Comparison of ENCODE assay signal across 26 mouse cellular contexts in genomic region chr1:57718409-57718808, GRCm38 (mm10). TPM values are rescaled to one million over a fixed set of nuclear protein-coding genes. Genes with fewer than 3 reads are reported as not detected.
DNase-seq lines count a peak whose midpoint lies in the region; ATAC-seq and TF ChIP-seq lines count a peak whose summit lies in the region.
"Had no signal": no experiment of that assay in that cellular context is flagged by ENCODE, and none has a peak within 500 bp of the region (broad histone marks: within the 10 kb centered on the region; RNA-seq: fewer than 3 reads in every experiment).

No protein-coding gene starts in this region.

- no peaks in the 10 kb centered on the region for H3K36me3 ChIP-seq in kidney, embryonic 15.5 days
- H3K36me3 ChIP-seq in lung, embryonic 14.5 days (ENCODE audit: insufficient read depth) = no peaks in the 10 kb centered on the region
- H3K36me3 ChIP-seq: embryonic facial prominence, embryonic 12.5 days; embryonic facial prominence, embryonic 15.5 days; heart, embryonic 12.5 days; heart, embryonic 15.5 days had no signal

- WGBS in kidney, embryonic 15.5 days = 29% methylated on average over 7 of the region's 7 CpGs
- 67% methylated on average over 7 of the region's 7 CpGs for WGBS in lung, embryonic 14.5 days
- WGBS in lung, adult 2 months = 76% methylated on average over 7 of the region's 7 CpGs

- H3K9ac ChIP-seq in kidney, embryonic 15.5 days = no peak overlapping the region
- H3K9ac ChIP-seq in lung, embryonic 14.5 days = no peak overlapping the region
- H3K9ac ChIP-seq: embryonic facial prominence, embryonic 12.5 days; embryonic facial prominence, embryonic 15.5 days; forebrain, postnatal 0 days; heart, embryonic 12.5 days; heart, embryonic 15.5 days; hindbrain, embryonic 14.5 days had no signal

- 0 out of 2 replicates have a peak overlapping the region, but pooled peaks have one; percentile 46 for H3K27ac ChIP-seq in kidney, embryonic 15.5 days
- no peak overlapping the region for H3K27ac ChIP-seq in lung, embryonic 14.5 days (ENCODE audit: low read depth)
- H3K27ac ChIP-seq: embryonic facial prominence, embryonic 12.5 days; embryonic facial prominence, embryonic 15.5 days; gastrocnemius, adult 2 months; heart, embryonic 15.5 days; hindbrain, embryonic 14.5 days had no signal

- no peak overlapping the region for H3K4me3 ChIP-seq in kidney, embryonic 15.5 days (replicated peaks)
- H3K4me3 ChIP-seq in lung, embryonic 14.5 days (ENCODE audit: low read depth, low read length) = no peak overlapping the region
- no peak overlapping the region for H3K4me3 ChIP-seq in lung, adult 2 months (replicated peaks; ENCODE audit: extremely low read depth, low read depth, low read length)
- H3K4me3 ChIP-seq: embryonic facial prominence, embryonic 12.5 days; embryonic facial prominence, embryonic 15.5 days; gastrocnemius, adult 2 months; heart, embryonic 12.5 days; heart, embryonic 15.5 days had no signal

- peak; percentile 7 for DNase-seq in embryo, embryonic 11.5 days (ENCODE audit: low read depth, low spot score)
- DNase-seq in embryo, embryonic 10 days (ENCODE audit: low spot score) = no peak
- no peak for DNase-seq in kidney, adult 8-10 months
- DNase-seq in lung, embryonic 14.5 days = no peak
- DNase-seq in lung, adult 2 months = no peak
- DNase-seq in mesoderm, embryonic 11.5 days (ENCODE audit: low read depth, low spot score) = peak; percentile 12
- DNase-seq: adrenal gland, adult 8-10 months; adrenal gland, postnatal 25 days; cerebellum, adult 11-12 months; cerebellum, adult 8-10 months; cerebellum, postnatal 10 days; cerebellum, postnatal 36 days; forebrain, postnatal 0 days; gastrocnemius, adult 2 months; gastrocnemius, postnatal 14 days; heart, adult 18-20 months; heart, postnatal 10 days; heart, postnatal 36 days had no signal

- H3K27me3 ChIP-seq in kidney, embryonic 15.5 days = no peaks in the 10 kb centered on the region
- no peaks in the 10 kb centered on the region for H3K27me3 ChIP-seq in lung, embryonic 14.5 days (ENCODE audit: insufficient read depth, low read length)
- H3K27me3 ChIP-seq: embryonic facial prominence, embryonic 12.5 days; embryonic facial prominence, embryonic 15.5 days; heart, embryonic 15.5 days had no signal

- H3K4me2 ChIP-seq in kidney, embryonic 15.5 days = no peak overlapping the region
- no peak overlapping the region for H3K4me2 ChIP-seq in lung, embryonic 14.5 days
- H3K4me2 ChIP-seq: embryonic facial prominence, embryonic 12.5 days; embryonic facial prominence, embryonic 15.5 days; heart, embryonic 12.5 days; heart, embryonic 15.5 days; hindbrain, embryonic 14.5 days had no signal

- TF ChIP-seq CTCF in lung, embryonic 14.5 days (IDR thresholded peaks at IDR 0.05; ENCODE audit: low read depth) = no peak
- TF ChIP-seq CTCF in lung, adult 2 months (IDR thresholded peaks at IDR 0.05; ENCODE audit: insufficient read depth, low read length) = no peak

- H3K4me1 ChIP-seq in kidney, embryonic 15.5 days = peaks cover 16% of the 10 kb centered on the region; the same call in 1 of the 2 replicates
- H3K4me1 ChIP-seq in lung, embryonic 14.5 days (ENCODE audit: insufficient read depth) = peaks cover 21% of the 10 kb centered on the region
- H3K4me1 ChIP-seq in lung, adult 2 months (ENCODE audit: control insufficient read depth, insufficient read depth, low read length) = no peaks in the 10 kb centered on the region; the same call in 1 of the 2 replicates
- H3K4me1 ChIP-seq: embryonic facial prominence, embryonic 12.5 days; embryonic facial prominence, embryonic 15.5 days; heart, embryonic 15.5 days had no signal

- no peak for TF ChIP-seq POLR2A in lung, adult 2 months (IDR thresholded peaks at IDR 0.05; ENCODE audit: borderline replicate concordance, extremely low read depth, low read depth, low read length)

- no peaks in the 10 kb centered on the region for H3K9me3 ChIP-seq in kidney, embryonic 15.5 days (replicated peaks)
- H3K9me3 ChIP-seq in lung, embryonic 14.5 days (ENCODE audit: low read depth, low read length) = no peaks in the 10 kb centered on the region
- H3K9me3 ChIP-seq: embryonic facial prominence, embryonic 12.5 days; embryonic facial prominence, embryonic 15.5 days; heart, embryonic 12.5 days; heart, embryonic 15.5 days had no signal

- peak; percentile 82; the same call in 1 of the 2 replicates for ATAC-seq in kidney, embryonic 15.5 days (replicated peaks; ENCODE audit: low FRiP score)
- peak; percentile 30; the same call in 1 of the 2 replicates for ATAC-seq in lung, embryonic 14.5 days (ENCODE audit: insufficient read depth)
- ATAC-seq: activated CD4-positive, CD25-positive, alpha-beta regulatory T cell, adult 4 months; forebrain, embryonic 14.5 days; forebrain, postnatal 0 days had no signal

RNA-seq across cellular contexts. Expression of gene Spats2l, which starts 55.6 kb away (rescaled TPM):
- 62.3 and 63.8 TPM in 2 replicates for polyA plus RNA-seq in kidney, embryonic 15.5 days (2015; fragmentation: Nextera tagmentation; extraction: Ambion mirVana)
- polyA plus RNA-seq in lung, embryonic 14.5 days (2014; fragmentation: Nextera tagmentation; extraction: Ambion mirVana) = 81.2 and 81.9 TPM in 2 replicates
- 6.7 and 7.4 TPM in 2 replicates for polyA plus RNA-seq in lung, adult 2 months (2012; rRNA removed)

Comparison
In these comparisons a context has a peak if more than half of its experiments do, and no peak if none do; other contexts are left out.
1. DNase-seq: peak in embryo, embryonic 11.5 days (single experiment) and mesoderm, embryonic 11.5 days (single experiment); none in embryo, embryonic 10 days (single experiment), kidney, adult 8-10 months (0 of 2), lung, embryonic 14.5 days (single experiment) and lung, adult 2 months (single experiment).